Mouse (Mus musculus): ENCODE data around the gene Sec14l2. TPM values are rescaled to one million over a fixed set of nuclear protein-coding genes. Genes with fewer than 3 reads are reported as not detected.

The Sec14l2 gene
- polyA plus RNA-seq, 1 experiment from 2014 or later = 0.48 TPM

Small RNA genes within 50 kb of the gene (microRNA-seq; reads per million reads assigned to microRNA genes)
- gene Mir3060 = 3.5 reads per million, percentile 14 among the genes with 10 or more reads in this experiment

Other genes with a start within 250 kb of the Sec14l2 start
- 0.08 and 0.11 TPM in 2 replicates for gene 4921536K21Rik, start 228.3 kb downstream of the Sec14l2 start, polyA plus RNA-seq (2015; fragmentation: Nextera tagmentation; extraction: Ambion mirVana)
- gene Dusp18, start 228.2 kb downstream of the Sec14l2 start, polyA plus RNA-seq (2015; fragmentation: Nextera tagmentation; extraction: Ambion mirVana) = 9.7 and 10.7 TPM in 2 replicates
- gene Slc35e4, start 208.8 kb downstream of the Sec14l2 start, polyA plus RNA-seq (2015; fragmentation: Nextera tagmentation; extraction: Ambion mirVana) = 4.7 and 4.9 TPM in 2 replicates
- 67.8 and 69.2 TPM in 2 replicates for gene Tcn2, start 191.3 kb downstream of the Sec14l2 start, polyA plus RNA-seq (2015; fragmentation: Nextera tagmentation; extraction: Ambion mirVana)
- gene Pes1, start 159.4 kb downstream of the Sec14l2 start, polyA plus RNA-seq (2015; fragmentation: Nextera tagmentation; extraction: Ambion mirVana) = 46.6 and 52.2 TPM in 2 replicates
- 0.20 TPM in 1 of 2 replicates, not detected in the other for gene 4930556J24Rik, start 146.6 kb downstream of the Sec14l2 start, polyA plus RNA-seq (2015; fragmentation: Nextera tagmentation; extraction: Ambion mirVana)
- 0.17 and 0.52 TPM in 2 replicates for gene Gal3st1, start 139.8 kb downstream of the Sec14l2 start, polyA plus RNA-seq (2015; fragmentation: Nextera tagmentation; extraction: Ambion mirVana)
- 0.05 TPM in 1 of 2 replicates, not detected in the other for gene Sec14l4, start 92.0 kb downstream of the Sec14l2 start, polyA plus RNA-seq (2015; fragmentation: Nextera tagmentation; extraction: Ambion mirVana)
- gene Sec14l3, start 58.6 kb downstream of the Sec14l2 start, polyA plus RNA-seq (2015; fragmentation: Nextera tagmentation; extraction: Ambion mirVana) = not detected in 2 replicates
- gene Mtfp1, start 28.0 kb downstream of the Sec14l2 start, polyA plus RNA-seq (2015; fragmentation: Nextera tagmentation; extraction: Ambion mirVana) = 20.8 and 28.3 TPM in 2 replicates
- 17.2 and 18.1 TPM in 2 replicates for gene Rnf215, start 11.8 kb upstream of the Sec14l2 start, polyA plus RNA-seq (2015; fragmentation: Nextera tagmentation; extraction: Ambion mirVana)
- 3.5 and 5.1 TPM in 2 replicates for gene Ccdc157, start 36.9 kb upstream of the Sec14l2 start, polyA plus RNA-seq (2015; fragmentation: Nextera tagmentation; extraction: Ambion mirVana)
- gene Sf3a1, start 36.9 kb upstream of the Sec14l2 start, polyA plus RNA-seq (2015; fragmentation: Nextera tagmentation; extraction: Ambion mirVana) = 33.3 TPM in 2 replicates
- 13.6 and 14.0 TPM in 2 replicates for gene Tbc1d10a, start 63.4 kb upstream of the Sec14l2 start, polyA plus RNA-seq (2015; fragmentation: Nextera tagmentation; extraction: Ambion mirVana)
- 3.5 and 4.6 TPM in 2 replicates for gene Castor1, start 94.8 kb upstream of the Sec14l2 start, polyA plus RNA-seq (2015; fragmentation: Nextera tagmentation; extraction: Ambion mirVana)
- gene Osm, start 113.0 kb upstream of the Sec14l2 start, polyA plus RNA-seq (2015; fragmentation: Nextera tagmentation; extraction: Ambion mirVana) = 0.08 TPM in 1 of 2 replicates, not detected in the other
- gene Lif, start 134.1 kb upstream of the Sec14l2 start, polyA plus RNA-seq (2015; fragmentation: Nextera tagmentation; extraction: Ambion mirVana) = 0.10 and 0.56 TPM in 2 replicates

All from heart, embryonic 13.5 days (tissue).